Mouse (Mus musculus): Measurements from ENCODE around the gene Cts6. TPM values are rescaled to one million over a fixed set of nuclear protein-coding genes. Genes with fewer than 3 reads are reported as not detected.
"Not testable (repeated sequence)": the region's sequence is repeated elsewhere in the genome, so short reads cannot be mapped to it uniquely, and the experiment has no call there.

Cts6 gene
- total RNA-seq (2021) = not detected in 2 replicates
- long read RNA-seq, experiment 1 = 0 reads
- long read RNA-seq, experiment 2 = 0 reads

GRCm38 (mm10) chr13:61203310-61203709 lies at the start of gene Cts6:
Gene Cts6 (minus strand): TSS chr13:61203410.
- DNase-seq = no peak

- DNase-seq = peak; percentile 72
These were observed 38.1 kb upstream of the Cts6 start for GRCm38 (mm10) chr13:61241076-61241947.

GRCm38 (mm10) chr13:61185151-61185933 lies 17.9 kb downstream of the Cts6 start:
- DNase-seq = not testable (repeated sequence)

GRCm38 (mm10) chr13:61164622-61165021 lies 38.6 kb downstream of the Cts6 start:
- DNase-seq = no peak

GRCm38 (mm10) chr13:61164156-61164555 lies 39.1 kb downstream of the Cts6 start, which contains the start of gene Ctsr:
Gene Ctsr (minus strand): TSS chr13:61164256.
- DNase-seq = no peak

Other genes starting within 250 kb of the Cts6 start
- not detected in 2 replicates for gene Ctsj, start 197.5 kb downstream of the Cts6 start, total RNA-seq (2021)
- not detected in 2 replicates for gene Ctsq, start 162.8 kb downstream of the Cts6 start, total RNA-seq (2021)
- gene Ctsr, start 39.2 kb downstream of the Cts6 start, total RNA-seq (2021) = not detected in 2 replicates
- gene Cts8, start 51.9 kb upstream of the Cts6 start, total RNA-seq (2021) = not detected in 2 replicates
- gene Gm49398, start 85.4 kb upstream of the Cts6 start, total RNA-seq (2021) = not detected in 2 replicates
- not detected in 2 replicates for gene Cts7, start 154.8 kb upstream of the Cts6 start, total RNA-seq (2021)